Mouse (Mus musculus): ENCODE results near the gene Ptprs. TPM values are rescaled to one million over a fixed set of nuclear protein-coding genes. Genes with fewer than 3 reads are reported as not detected.

The Ptprs gene
- polyA plus RNA-seq, 1 experiment = 241 TPM

- no peak overlapping the region for H3K4me3 ChIP-seq (ENCODE audit: insufficient read depth, low read depth, low read length)
- 79% methylated on average over 6 of the region's 6 CpGs for WGBS
- TF ChIP-seq POLR2A (IDR thresholded peaks at IDR 0.05; ENCODE audit: insufficient read depth, low read depth, low read length) (no peak), CTCF (IDR thresholded peaks at IDR 0.05; ENCODE audit: insufficient read depth, low read depth, low read length) (no peak)
- peaks cover 7% of the 10 kb centered on the region for H3K4me1 ChIP-seq (ENCODE audit: control insufficient read depth, insufficient read depth, low read length)
- no peak overlapping the region for H3K27ac ChIP-seq (ENCODE audit: insufficient read depth, low read depth, low read length)
Observed at GRCm38 (mm10) chr17:56387612-56388011, 88.7 kb downstream of the Ptprs start.

GRCm38 (mm10) chr17:56384903-56385302 is 91.4 kb downstream of the Ptprs start:
- WGBS = 72% methylated on average over 6 of the region's 6 CpGs
- H3K4me1 ChIP-seq (ENCODE audit: control insufficient read depth, insufficient read depth, low read length) = peaks cover 27% of the 10 kb centered on the region
- TF ChIP-seq POLR2A (IDR thresholded peaks at IDR 0.05; ENCODE audit: insufficient read depth, low read depth, low read length) (no peak), CTCF (IDR thresholded peaks at IDR 0.05; ENCODE audit: insufficient read depth, low read depth, low read length) (no peak)
- no peak overlapping the region for H3K27ac ChIP-seq (ENCODE audit: insufficient read depth, low read depth, low read length)
- H3K4me3 ChIP-seq (ENCODE audit: insufficient read depth, low read depth, low read length) = no peak overlapping the region

- Histone ChIP-seq H3K4me3 (ENCODE audit: insufficient read depth, low read depth, low read length) (no peak overlapping the region), H3K4me1 (ENCODE audit: control insufficient read depth, insufficient read depth, low read length) (peaks cover 38% of the 10 kb centered on the region), H3K27ac (ENCODE audit: insufficient read depth, low read depth, low read length) (no peak overlapping the region)
- WGBS = 52% methylated on average over 8 of the region's 8 CpGs
- TF ChIP-seq CTCF (IDR thresholded peaks at IDR 0.05; ENCODE audit: insufficient read depth, low read depth, low read length) (no peak), POLR2A (IDR thresholded peaks at IDR 0.05; ENCODE audit: insufficient read depth, low read depth, low read length) (no peak)
Observed at GRCm38 (mm10) chr17:56382997-56383396, 93.3 kb downstream of the Ptprs start.

DNA sequence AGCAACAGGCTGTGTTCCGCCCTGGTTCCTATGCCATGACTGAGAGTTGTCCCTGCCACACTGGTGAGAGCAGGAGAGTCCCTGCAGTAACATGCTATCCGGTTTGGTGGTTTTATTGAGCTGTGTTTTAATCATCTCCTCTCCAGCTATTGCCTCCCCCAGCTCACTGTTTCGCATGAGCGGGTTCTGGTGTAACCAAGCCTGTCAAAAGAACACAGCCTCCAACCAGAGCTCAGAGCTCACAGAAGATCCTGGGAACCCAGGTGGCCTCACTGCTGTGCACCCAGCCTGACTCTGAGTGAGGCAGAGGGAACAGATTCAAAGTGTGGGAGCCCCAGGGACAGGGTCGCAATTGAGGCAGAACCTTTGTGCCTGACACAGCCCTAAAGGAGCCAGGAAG is 95.1 kb downstream of the Ptprs start:
- Histone ChIP-seq H3K4me1 (ENCODE audit: control insufficient read depth, insufficient read depth, low read length) (peaks cover 38% of the 10 kb centered on the region), H3K4me3 (ENCODE audit: insufficient read depth, low read depth, low read length) (no peak overlapping the region), H3K27ac (ENCODE audit: insufficient read depth, low read depth, low read length) (peak overlapping the region; percentile 47)
- WGBS = 41% methylated on average over 5 of the region's 5 CpGs
- TF ChIP-seq POLR2A (IDR thresholded peaks at IDR 0.05; ENCODE audit: insufficient read depth, low read depth, low read length) (no peak), CTCF (IDR thresholded peaks at IDR 0.05; ENCODE audit: insufficient read depth, low read depth, low read length) (no peak)

GRCm38 (mm10) chr17:56380286-56380685 is 96.0 kb downstream of the Ptprs start:
- peaks cover 38% of the 10 kb centered on the region for H3K4me1 ChIP-seq (ENCODE audit: control insufficient read depth, insufficient read depth, low read length)
- peak overlapping the region; percentile 47 for H3K27ac ChIP-seq (ENCODE audit: insufficient read depth, low read depth, low read length)
- TF ChIP-seq CTCF (IDR thresholded peaks at IDR 0.05; ENCODE audit: insufficient read depth, low read depth, low read length) (no peak), POLR2A (IDR thresholded peaks at IDR 0.05; ENCODE audit: insufficient read depth, low read depth, low read length) (no peak)
- H3K4me3 ChIP-seq (ENCODE audit: insufficient read depth, low read depth, low read length) = no peak overlapping the region
- WGBS = 17% methylated on average over 6 of the region's 6 CpGs

DNA sequence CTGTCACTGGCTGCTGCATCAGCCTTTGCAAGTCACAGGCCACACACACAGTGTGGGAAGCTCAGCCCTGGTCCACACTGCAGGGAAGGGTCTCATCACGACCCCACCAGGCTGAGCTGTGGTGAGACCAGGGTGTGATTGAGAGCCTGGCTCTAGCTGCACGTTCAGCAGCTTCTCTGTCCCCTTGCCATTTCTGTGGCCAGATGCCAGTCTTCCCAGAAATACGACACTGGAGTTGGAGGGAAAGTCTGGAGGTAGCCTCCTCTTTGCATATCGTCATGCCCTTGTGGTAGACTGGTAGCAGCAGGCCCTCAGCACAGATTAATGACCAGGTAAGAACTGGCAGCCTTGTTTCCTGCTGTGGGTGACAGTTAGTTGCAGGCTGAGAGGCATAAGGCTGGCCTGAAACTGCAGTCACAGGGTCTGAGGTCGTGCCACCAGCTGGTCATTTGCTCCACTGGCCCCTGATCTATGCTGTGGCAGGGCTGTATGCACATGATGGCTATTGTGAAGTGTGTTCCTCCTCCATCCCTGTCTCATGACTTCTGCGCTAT is 96.9 kb downstream of the Ptprs start:
- peak overlapping the region; percentile 47 for H3K27ac ChIP-seq (ENCODE audit: insufficient read depth, low read depth, low read length)
- 43% methylated on average over 6 of the region's 6 CpGs for WGBS
- no peak overlapping the region for H3K4me3 ChIP-seq (ENCODE audit: insufficient read depth, low read depth, low read length)
- TF ChIP-seq CTCF (IDR thresholded peaks at IDR 0.05; ENCODE audit: insufficient read depth, low read depth, low read length) (no peak), POLR2A (IDR thresholded peaks at IDR 0.05; ENCODE audit: insufficient read depth, low read depth, low read length) (no peak)
- H3K4me1 ChIP-seq (ENCODE audit: control insufficient read depth, insufficient read depth, low read length) = peaks cover 44% of the 10 kb centered on the region

DNA sequence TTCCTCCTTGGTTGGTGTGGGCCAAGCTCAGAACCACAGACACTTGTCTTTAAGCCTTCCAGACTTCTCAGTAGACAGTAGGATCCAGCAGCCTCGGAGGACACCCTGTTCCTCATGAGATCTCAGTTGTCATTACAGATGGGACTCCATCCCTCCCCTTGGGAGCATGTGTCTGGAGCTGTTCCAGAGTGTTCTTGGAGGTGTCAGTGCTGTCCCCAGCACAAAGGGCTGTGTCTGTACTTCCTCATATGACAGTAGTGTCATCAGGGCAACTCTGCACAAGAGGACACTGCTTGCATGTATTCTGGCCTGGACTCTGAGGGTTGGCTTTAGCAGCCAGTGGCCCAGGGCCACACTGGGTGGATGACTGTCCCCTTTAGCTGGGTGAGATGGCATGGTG is 101.4 kb downstream of the Ptprs start:
- Histone ChIP-seq H3K4me1 (ENCODE audit: control insufficient read depth, insufficient read depth, low read length) (peaks cover 62% of the 10 kb centered on the region), H3K4me3 (ENCODE audit: insufficient read depth, low read depth, low read length) (no peak overlapping the region), H3K27ac (ENCODE audit: insufficient read depth, low read depth, low read length) (no peak overlapping the region)
- no peak for TF ChIP-seq POLR2A (IDR thresholded peaks at IDR 0.05; ENCODE audit: insufficient read depth, low read depth, low read length)
- TF ChIP-seq CTCF (IDR thresholded peaks at IDR 0.05; ENCODE audit: insufficient read depth, low read depth, low read length) = no peak
- WGBS = 61% methylated on average over 1 of the region's 1 CpGs

DNA sequence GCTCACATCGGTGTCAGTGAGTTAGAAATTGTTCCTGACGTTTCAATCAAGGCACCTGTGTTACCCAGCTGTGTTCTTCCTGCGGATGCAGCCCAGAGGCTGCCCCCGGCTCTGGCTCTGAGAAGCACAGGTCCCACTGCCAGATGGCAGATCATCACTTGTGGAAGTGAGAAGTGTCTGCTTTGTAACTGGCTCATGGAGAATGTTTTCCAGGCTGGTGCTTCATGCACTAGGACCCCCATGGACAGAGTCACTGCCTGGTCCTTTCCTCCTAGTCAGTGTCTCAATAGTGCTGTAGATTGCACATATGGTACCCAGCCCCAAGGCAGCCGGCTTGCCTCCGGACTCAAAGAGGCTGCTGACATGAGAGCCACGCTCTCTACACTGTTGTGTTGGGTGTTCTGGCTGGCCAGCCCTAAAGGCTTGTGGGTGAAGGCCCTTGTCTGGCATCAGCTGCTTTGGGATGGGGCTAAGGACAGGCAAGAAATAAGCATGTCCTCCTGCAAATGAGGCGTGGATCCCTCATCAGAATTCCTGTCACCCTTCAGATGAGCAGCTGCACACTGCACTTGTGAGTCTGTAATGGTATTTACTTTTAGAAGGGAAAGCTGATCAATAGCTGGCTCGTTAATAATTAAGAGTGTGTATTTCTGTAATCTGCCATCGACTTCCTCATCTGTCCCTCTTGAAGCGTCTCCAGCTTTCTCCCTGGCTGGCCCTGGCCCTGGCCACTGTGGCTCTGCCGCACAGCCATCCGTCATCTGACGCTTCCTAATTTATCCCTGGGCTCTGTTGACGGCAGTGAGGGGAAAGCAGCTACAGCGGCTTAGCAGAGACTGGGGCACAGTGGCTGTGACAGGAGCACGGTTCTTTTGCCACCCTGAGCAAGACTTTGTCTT is 102.9 kb downstream of the Ptprs start:
- peak overlapping the region; percentile 72 for H3K27ac ChIP-seq (ENCODE audit: insufficient read depth, low read depth, low read length)
- H3K4me3 ChIP-seq (ENCODE audit: insufficient read depth, low read depth, low read length) = no peak overlapping the region
- WGBS = 54% methylated on average over 17 of the region's 17 CpGs
- peaks cover 63% of the 10 kb centered on the region for H3K4me1 ChIP-seq (ENCODE audit: control insufficient read depth, insufficient read depth, low read length)
- no peak for TF ChIP-seq POLR2A (IDR thresholded peaks at IDR 0.05; ENCODE audit: insufficient read depth, low read depth, low read length)
- TF ChIP-seq CTCF (IDR thresholded peaks at IDR 0.05; ENCODE audit: insufficient read depth, low read depth, low read length) = no peak

DNA sequence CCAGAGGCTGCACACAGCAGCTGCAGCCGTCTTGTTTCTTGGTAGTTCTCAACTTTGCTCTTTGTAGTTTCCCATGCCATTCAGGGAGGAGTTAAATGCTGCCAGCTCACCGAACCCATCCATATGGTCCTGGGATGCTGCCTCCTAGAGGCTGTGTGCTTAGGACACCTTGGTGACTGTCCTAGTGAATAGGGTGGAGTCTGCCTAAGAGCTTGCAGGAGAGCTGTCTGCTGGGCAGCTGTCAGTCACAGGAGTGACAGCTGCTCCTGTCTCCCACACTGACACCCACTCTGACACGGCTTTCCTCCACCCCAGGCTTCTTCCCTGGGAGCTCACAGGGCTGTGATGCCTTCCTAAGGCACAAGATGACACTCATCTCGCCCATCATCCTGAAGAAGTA is 104.2 kb downstream of the Ptprs start:
- TF ChIP-seq CTCF (IDR thresholded peaks at IDR 0.05; ENCODE audit: insufficient read depth, low read depth, low read length) (no peak), POLR2A (IDR thresholded peaks at IDR 0.05; ENCODE audit: insufficient read depth, low read depth, low read length) (no peak)
- H3K4me3 ChIP-seq (ENCODE audit: insufficient read depth, low read depth, low read length) = no peak overlapping the region
- 50% methylated on average over 4 of the region's 4 CpGs for WGBS

More for the DNA sequence above, 104.2 kb downstream of the Ptprs start:
- Histone ChIP-seq H3K4me1 (ENCODE audit: control insufficient read depth, insufficient read depth, low read length) (peaks cover 76% of the 10 kb centered on the region), H3K27ac (ENCODE audit: insufficient read depth, low read depth, low read length) (peak overlapping the region; percentile 94)

Data from olfactory bulb, adult 2 months (tissue).